Mouse (Mus musculus) ES-E14 (cell line): ENCODE results near the gene Rad50.
A peak's percentile ranks its signal among the peaks of the same experiment; 100 is the strongest.

Experiments used
- CHD2 ChIP-seq: IDR thresholded peaks from 2 replicates; pipeline ENCODE4 v1.6.1; 2014; ENCODE audit warnings: mild to moderate bottlenecking, low read depth, low read length, inconsistent platforms
- HCFC1 ChIP-seq: IDR thresholded peaks from 2 replicates; pipeline ENCODE4 v1.6.1; 2012; ENCODE audit warnings: low read length, inconsistent platforms, borderline replicate concordance; ENCODE audit not compliant: insufficient read depth
- ZC3H11A ChIP-seq: IDR thresholded peaks from 2 replicates; pipeline ENCODE4 v1.6.1; 2012; ENCODE audit warnings: low read depth, mild to moderate bottlenecking, inconsistent platforms, low read length, borderline replicate concordance
- ZNF384 ChIP-seq: IDR thresholded peaks from 2 replicates; pipeline ENCODE4 v1.6.1; 2012; ENCODE audit warnings: low read depth, low read length, inconsistent platforms

DNA sequence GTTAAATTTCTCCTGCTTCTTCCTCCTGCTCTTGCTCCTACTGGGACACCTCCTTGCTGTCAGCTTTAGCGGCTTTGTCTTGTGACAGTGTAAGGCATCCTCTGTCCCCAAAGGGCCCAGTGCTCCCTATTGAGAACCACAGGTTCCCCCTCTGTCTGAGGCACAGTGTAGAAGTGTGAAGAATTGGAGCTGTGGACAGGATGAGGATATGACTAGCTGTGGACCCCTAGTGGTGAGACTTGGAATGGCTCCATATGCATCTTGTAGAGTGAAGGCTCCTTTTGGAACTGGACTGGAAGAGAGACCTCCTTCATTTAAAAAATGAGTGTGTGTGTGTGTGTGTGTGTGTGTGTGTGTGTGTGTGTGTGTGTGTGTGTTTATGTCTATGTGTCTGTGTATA, 79.3 kb downstream of the Rad50 start:
- TF ChIP-seq ZC3H11A (peak; percentile 3; the same call in 1 of the 2 replicates), ZNF384 (no peak), HCFC1 (no peak), CHD2 (no peak)
